Mouse (Mus musculus): Measurements from ENCODE around the gene Rps6ka5. TPM values are rescaled to one million over a fixed set of nuclear protein-coding genes. Genes with fewer than 3 reads are reported as not detected.

Rps6ka5 gene
- 1.8 and 2.7 TPM in 2 replicates for polyA plus RNA-seq (2012; rRNA removed; ENCODE audit: low replicate concordance)

GRCm38 (mm10) chr12:100726651-100727050, at the start of gene Rps6ka5:
Gene Rps6ka5, minus strand, starts transcription at chr12:100726983.

GRCm38 (mm10) chr12:100520794-100521186, 206.0 kb downstream of the Rps6ka5 start, which contains the start of gene Ttc7b:
Gene Ttc7b, minus strand, starts transcription at chr12:100520826.

Other genes starting within 250 kb of the Rps6ka5 start
- gene Ttc7b, start 206.2 kb downstream of the Rps6ka5 start, polyA plus RNA-seq (2012; rRNA removed; ENCODE audit: low replicate concordance): 54.5 and 126 TPM in 2 replicates
- gene Dglucy, start 52.1 kb upstream of the Rps6ka5 start, polyA plus RNA-seq (2012; rRNA removed; ENCODE audit: low replicate concordance): 16.5 and 23.1 TPM in 2 replicates
- 1.9 and 4.3 TPM in 2 replicates for gene Gpr68, start 181.2 kb upstream of the Rps6ka5 start, polyA plus RNA-seq (2012; rRNA removed; ENCODE audit: low replicate concordance)